Mouse (Mus musculus): ENCODE measurements around the gene Gabrb1.

Gabrb1 gene

GRCm38 (mm10) chr5:71828342-71828741 lies 170.4 kb downstream of the Gabrb1 start:
- DNase-seq (ENCODE audit: extremely low read depth, insufficient read length, low spot score), result no peak

GRCm38 (mm10) chr5:71828996-71829395 lies 171.1 kb downstream of the Gabrb1 start:
- DNase-seq (ENCODE audit: extremely low read depth, insufficient read length, low spot score), result no peak

GRCm38 (mm10) chr5:71830342-71830741 lies 172.4 kb downstream of the Gabrb1 start:
- no peak for DNase-seq (ENCODE audit: extremely low read depth, insufficient read length, low spot score)

GRCm38 (mm10) chr5:71842241-71842640 lies 184.3 kb downstream of the Gabrb1 start:
- DNase-seq (ENCODE audit: extremely low read depth, insufficient read length, low spot score), result no peak

GRCm38 (mm10) chr5:71898214-71898613 lies 240.3 kb downstream of the Gabrb1 start:
- DNase-seq (ENCODE audit: extremely low read depth, insufficient read length, low spot score), result no peak

GRCm38 (mm10) chr5:71903399-71903798 lies 245.5 kb downstream of the Gabrb1 start:
- DNase-seq (ENCODE audit: extremely low read depth, insufficient read length, low spot score), result no peak

GRCm38 (mm10) chr5:71914028-71914427 lies 256.1 kb downstream of the Gabrb1 start:
- no peak for DNase-seq (ENCODE audit: extremely low read depth, insufficient read length, low spot score)

GRCm38 (mm10) chr5:71915711-71916110 lies 257.8 kb downstream of the Gabrb1 start:
- no peak for DNase-seq (ENCODE audit: extremely low read depth, insufficient read length, low spot score)

GRCm38 (mm10) chr5:71917206-71917605 lies 259.3 kb downstream of the Gabrb1 start:
- no peak for DNase-seq (ENCODE audit: extremely low read depth, insufficient read length, low spot score)

GRCm38 (mm10) chr5:71923636-71924035 lies 265.7 kb downstream of the Gabrb1 start:
- DNase-seq (ENCODE audit: extremely low read depth, insufficient read length, low spot score), result no peak

GRCm38 (mm10) chr5:71926336-71926735 lies 268.4 kb downstream of the Gabrb1 start:
- DNase-seq (ENCODE audit: extremely low read depth, insufficient read length, low spot score), result no peak

- DNase-seq (ENCODE audit: extremely low read depth, insufficient read length, low spot score), result no peak
Observed at GRCm38 (mm10) chr5:71930036-71930435, 272.1 kb downstream of the Gabrb1 start.

GRCm38 (mm10) chr5:71951398-71951797 lies 293.5 kb downstream of the Gabrb1 start:
- DNase-seq (ENCODE audit: extremely low read depth, insufficient read length, low spot score), result no peak

GRCm38 (mm10) chr5:71955070-71955685 lies 297.3 kb downstream of the Gabrb1 start:
- DNase-seq (ENCODE audit: extremely low read depth, insufficient read length, low spot score), result peak; percentile 3

- DNase-seq (ENCODE audit: extremely low read depth, insufficient read length, low spot score), result no peak
Observed at GRCm38 (mm10) chr5:71964876-71965432, 307.0 kb downstream of the Gabrb1 start.

- no peak for DNase-seq (ENCODE audit: extremely low read depth, insufficient read length, low spot score)
Observed at GRCm38 (mm10) chr5:71965529-71965928, 307.6 kb downstream of the Gabrb1 start.

- no peak for DNase-seq (ENCODE audit: extremely low read depth, insufficient read length, low spot score)
Observed at GRCm38 (mm10) chr5:71970140-71970800, 312.4 kb downstream of the Gabrb1 start.

GRCm38 (mm10) chr5:71972831-71973230 lies 314.9 kb downstream of the Gabrb1 start:
- no peak for DNase-seq (ENCODE audit: extremely low read depth, insufficient read length, low spot score)

GRCm38 (mm10) chr5:71976133-71976532 lies 318.2 kb downstream of the Gabrb1 start:
- no peak for DNase-seq (ENCODE audit: extremely low read depth, insufficient read length, low spot score)

GRCm38 (mm10) chr5:71976571-71977061 lies 318.7 kb downstream of the Gabrb1 start:
- DNase-seq (ENCODE audit: extremely low read depth, insufficient read length, low spot score), result no peak

GRCm38 (mm10) chr5:71986561-71986960 lies 328.6 kb downstream of the Gabrb1 start:
- DNase-seq (ENCODE audit: extremely low read depth, insufficient read length, low spot score), result no peak

- no peak for DNase-seq (ENCODE audit: extremely low read depth, insufficient read length, low spot score)
Observed at GRCm38 (mm10) chr5:71986983-71987398, 329.1 kb downstream of the Gabrb1 start.

Data from 3134 (cell line).